Mouse (Mus musculus): ENCODE data around the gene Zfp592.

GRCm38 (mm10) chr7:81066714-81067113 lies 73.2 kb downstream of the Zfp592 start:
- TF ChIP-seq CTCF (IDR thresholded peaks at IDR 0.05; ENCODE audit: borderline replicate concordance, extremely low read depth, insufficient read depth, insufficient read length) (no peak), POLR2A (IDR thresholded peaks at IDR 0.05; ENCODE audit: borderline replicate concordance, extremely low read depth, insufficient read depth, insufficient read length, poor library complexity, severe bottlenecking) (no peak)
